Mouse (Mus musculus): ENCODE results near the gene Agbl3. TPM values are rescaled to one million over a fixed set of nuclear protein-coding genes. Genes with fewer than 3 reads are reported as not detected.

Agbl3 gene
- polyA plus RNA-seq, 2 experiments, result 3.0 to 4.0 TPM

DNA sequence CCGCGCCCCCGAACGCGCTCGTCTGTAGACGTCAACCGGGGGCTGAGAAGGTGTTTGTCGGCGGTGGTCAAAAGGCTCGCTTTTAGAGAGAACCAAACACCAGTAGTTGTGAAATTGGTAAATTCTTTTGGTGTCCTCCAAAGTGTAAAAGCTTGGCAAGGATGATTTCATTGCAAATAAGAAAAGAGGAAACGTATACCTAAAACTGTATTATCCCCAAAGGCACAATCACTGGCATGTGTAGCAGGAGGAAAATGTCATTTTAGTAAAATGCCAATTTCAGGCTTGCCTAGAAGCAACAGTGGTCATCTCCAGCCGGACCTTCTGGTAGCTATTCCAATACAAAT lies 684 bp downstream of the Agbl3 start:
- DNase-seq (ENCODE audit: low read depth in 3 of 3, low spot score in 3 of 3), result no peak
- peak overlapping the region; percentile 76 to 81 for H3K4me3 ChIP-seq (ENCODE audit: insufficient read depth in 1 of 2, low read depth in 2 of 2, low read length in 2 of 2)
- no peak for ATAC-seq (ENCODE audit: insufficient read depth)
- H3K27me3 ChIP-seq (ENCODE audit: control insufficient read depth, insufficient read depth, low read length), result no peaks in the 10 kb centered on the region
- H3K4me2 ChIP-seq (ENCODE audit: low read depth), result peak overlapping the region; percentile 69
- no peak for TF ChIP-seq EP300 (IDR thresholded peaks at IDR 0.05; ENCODE audit: low read depth)
- TF ChIP-seq CTCF (IDR thresholded peaks at IDR 0.05; ENCODE audit: low read depth), result no peak
- H3K9me3 ChIP-seq (ENCODE audit: control insufficient read depth, low read length), result no peaks in the 10 kb centered on the region
- no peaks in the 10 kb centered on the region for H3K36me3 ChIP-seq (replicated peaks; ENCODE audit: control insufficient read depth, insufficient read depth, low read depth)
- peak overlapping the region; percentile 88 for H3K9ac ChIP-seq (replicated peaks)
- peak overlapping the region; percentile 95 for H3K27ac ChIP-seq
- 2% methylated on average over 13 of the region's 13 CpGs for WGBS (ENCODE audit: insufficient replicate concordance)
- H3K4me1 ChIP-seq (replicated peaks; ENCODE audit: control insufficient read depth in 2 of 2, insufficient read depth in 2 of 2, low read length in 1 of 2), result peaks cover 4 to 6% of the 10 kb centered on the region in 2 experiments

DNA sequence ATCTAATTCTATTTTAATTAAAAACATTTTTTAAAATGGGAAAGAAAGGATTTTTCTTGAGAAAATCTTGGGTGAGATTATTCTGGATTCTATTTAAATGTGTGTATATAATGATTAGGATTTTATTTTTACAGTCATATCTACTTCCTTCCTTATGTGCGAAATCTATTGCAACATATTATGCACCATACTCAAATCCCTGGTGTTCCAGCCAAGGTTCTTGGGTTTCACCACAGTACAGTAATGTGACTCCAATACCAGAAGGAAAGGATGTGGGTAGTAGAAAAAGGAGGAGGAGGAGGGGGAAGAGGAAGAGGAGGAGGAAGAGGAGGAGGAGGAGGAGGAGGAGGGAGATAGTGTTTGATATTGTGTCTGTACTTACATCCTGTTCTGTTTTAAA lies 2.3 kb downstream of the Agbl3 start:
- Histone ChIP-seq H3K27ac (no peak overlapping the region), H3K4me3 (ENCODE audit: insufficient read depth in 1 of 2, low read depth in 2 of 2, low read length in 2 of 2) (no peak overlapping the region), H3K27me3 (ENCODE audit: control insufficient read depth, insufficient read depth, low read length) (no peaks in the 10 kb centered on the region), H3K4me2 (ENCODE audit: low read depth) (no peak overlapping the region), H3K36me3 (replicated peaks; ENCODE audit: control insufficient read depth, insufficient read depth, low read depth) (no peaks in the 10 kb centered on the region), H3K9me3 (ENCODE audit: control insufficient read depth, low read length) (no peaks in the 10 kb centered on the region), H3K4me1 (replicated peaks; ENCODE audit: control insufficient read depth in 2 of 2, insufficient read depth in 2 of 2, low read length in 1 of 2) (peaks cover 4 to 6% of the 10 kb centered on the region in 2 experiments), H3K9ac (replicated peaks) (no peak overlapping the region)
- no peak for DNase-seq (ENCODE audit: low read depth in 3 of 3, low spot score in 3 of 3)
- no peak for ATAC-seq (ENCODE audit: insufficient read depth)
- TF ChIP-seq EP300 (IDR thresholded peaks at IDR 0.05; ENCODE audit: low read depth) (no peak), CTCF (IDR thresholded peaks at IDR 0.05; ENCODE audit: low read depth) (no peak)
- WGBS (ENCODE audit: insufficient replicate concordance), result 84% methylated on average over 1 of the region's 1 CpGs

DNA sequence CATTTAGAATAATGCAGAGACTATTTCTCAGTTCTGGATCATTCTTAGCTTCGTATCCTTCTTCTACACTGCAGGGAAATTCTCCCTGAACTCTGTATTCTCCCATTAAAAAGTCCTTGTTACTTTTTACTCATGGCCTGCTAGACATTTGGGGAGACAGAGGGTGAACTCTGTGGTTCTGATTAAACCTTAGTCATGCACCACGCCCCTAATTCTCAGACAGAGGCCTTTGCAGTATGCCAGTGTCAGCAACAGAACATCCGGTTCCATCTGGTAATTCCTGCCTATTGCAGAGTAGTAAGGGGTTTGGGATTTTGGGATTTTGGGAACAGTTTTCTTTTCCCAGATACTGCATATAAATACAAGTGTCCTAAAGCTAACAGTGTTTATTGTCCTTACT lies 16.6 kb downstream of the Agbl3 start:
- Histone ChIP-seq H3K27ac (no peak overlapping the region), H3K9ac (replicated peaks) (no peak overlapping the region), H3K9me3 (ENCODE audit: control insufficient read depth, low read length) (no peaks in the 10 kb centered on the region), H3K4me2 (ENCODE audit: low read depth) (no peak overlapping the region), H3K4me3 (ENCODE audit: insufficient read depth in 1 of 2, low read depth in 2 of 2, low read length in 2 of 2) (no peak overlapping the region), H3K4me1 (replicated peaks; ENCODE audit: control insufficient read depth in 2 of 2, insufficient read depth in 2 of 2, low read length in 1 of 2) (peaks cover 0 to 4% of the 10 kb centered on the region in 2 experiments; a peak in 2 of 4 replicates), H3K36me3 (replicated peaks; ENCODE audit: control insufficient read depth, insufficient read depth, low read depth) (no peaks in the 10 kb centered on the region), H3K27me3 (ENCODE audit: control insufficient read depth, insufficient read depth, low read length) (no peaks in the 10 kb centered on the region)
- TF ChIP-seq CTCF (IDR thresholded peaks at IDR 0.05; ENCODE audit: low read depth) (no peak), EP300 (IDR thresholded peaks at IDR 0.05; ENCODE audit: low read depth) (no peak)
- WGBS (ENCODE audit: insufficient replicate concordance), result 56% methylated on average over 3 of the region's 3 CpGs
- ATAC-seq (ENCODE audit: insufficient read depth) (no peak), DNase-seq (ENCODE audit: low read depth in 3 of 3, low spot score in 3 of 3) (no peak)

DNA sequence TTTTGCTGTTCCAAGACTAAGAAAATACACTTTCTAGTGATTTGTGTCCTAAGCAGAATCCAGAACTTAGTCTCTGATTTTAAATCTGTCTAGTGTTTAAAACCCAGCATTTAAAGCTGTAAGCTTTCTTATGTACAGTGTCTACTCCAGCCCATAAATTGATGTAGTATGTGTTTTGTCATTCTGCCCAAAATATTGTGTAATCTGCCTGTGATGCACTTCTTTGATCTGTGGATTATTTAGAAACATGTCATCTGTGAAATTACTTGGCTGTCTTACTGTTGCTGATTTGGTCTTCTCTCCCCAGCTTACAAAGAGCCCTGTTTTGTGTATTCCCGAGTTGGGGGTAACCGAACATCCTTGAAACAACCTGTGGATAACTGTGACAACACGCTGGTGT lies 17.7 kb downstream of the Agbl3 start:
- H3K9me3 ChIP-seq (ENCODE audit: control insufficient read depth, low read length), result no peaks in the 10 kb centered on the region
- no peak overlapping the region for H3K27ac ChIP-seq
- no peak overlapping the region for H3K4me2 ChIP-seq (ENCODE audit: low read depth)
- WGBS (ENCODE audit: insufficient replicate concordance), result 68% methylated on average over 3 of the region's 3 CpGs
- no peak overlapping the region for H3K4me3 ChIP-seq (ENCODE audit: insufficient read depth in 1 of 2, low read depth in 2 of 2, low read length in 2 of 2)
- no peak for ATAC-seq (ENCODE audit: insufficient read depth)
- DNase-seq (ENCODE audit: low read depth in 3 of 3, low spot score in 3 of 3), result no peak
- H3K27me3 ChIP-seq (ENCODE audit: control insufficient read depth, insufficient read depth, low read length), result no peaks in the 10 kb centered on the region
- H3K9ac ChIP-seq (replicated peaks), result no peak overlapping the region
- no peak for TF ChIP-seq EP300 (IDR thresholded peaks at IDR 0.05; ENCODE audit: low read depth)
- TF ChIP-seq CTCF (IDR thresholded peaks at IDR 0.05; ENCODE audit: low read depth), result no peak
- peaks cover 0 to 4% of the 10 kb centered on the region in 2 experiments; a peak in 2 of 4 replicates for H3K4me1 ChIP-seq (replicated peaks; ENCODE audit: control insufficient read depth in 2 of 2, insufficient read depth in 2 of 2, low read length in 1 of 2)
- H3K36me3 ChIP-seq (replicated peaks; ENCODE audit: control insufficient read depth, insufficient read depth, low read depth), result no peaks in the 10 kb centered on the region

DNA sequence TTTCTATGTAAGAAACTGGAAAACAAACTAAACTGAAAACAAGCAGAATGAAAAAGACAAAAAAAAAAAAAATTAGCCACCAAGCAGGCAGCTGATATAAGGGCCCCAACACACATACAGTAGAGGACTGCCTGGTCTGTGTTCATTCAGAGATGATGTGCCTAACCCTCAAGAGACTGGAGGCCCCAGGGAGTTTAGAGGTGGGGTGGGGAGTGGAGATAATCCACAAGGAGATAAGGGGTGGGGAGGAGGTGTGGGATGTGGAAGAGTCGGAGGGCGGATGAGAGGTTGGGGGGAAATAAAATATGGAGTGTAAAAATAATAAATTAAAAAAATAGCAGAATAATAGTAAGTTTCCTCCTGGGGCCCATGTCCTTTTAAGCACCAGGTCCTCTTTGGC lies 25.4 kb downstream of the Agbl3 start:
- Histone ChIP-seq H3K27ac (peak overlapping the region; percentile 57), H3K4me2 (ENCODE audit: low read depth) (peak overlapping the region; percentile 28), H3K36me3 (replicated peaks; ENCODE audit: control insufficient read depth, insufficient read depth, low read depth) (no peaks in the 10 kb centered on the region), H3K9ac (replicated peaks) (no peak overlapping the region), H3K4me1 (replicated peaks; ENCODE audit: control insufficient read depth in 2 of 2, insufficient read depth in 2 of 2, low read length in 1 of 2) (peaks cover 17 to 19% of the 10 kb centered on the region in 2 experiments), H3K4me3 (ENCODE audit: insufficient read depth in 1 of 2, low read depth in 2 of 2, low read length in 2 of 2) (no peak overlapping the region), H3K27me3 (ENCODE audit: control insufficient read depth, insufficient read depth, low read length) (no peaks in the 10 kb centered on the region), H3K9me3 (ENCODE audit: control insufficient read depth, low read length) (no peaks in the 10 kb centered on the region)
- WGBS (ENCODE audit: insufficient replicate concordance), result 29% methylated on average over 2 of the region's 2 CpGs
- TF ChIP-seq EP300 (IDR thresholded peaks at IDR 0.05; ENCODE audit: low read depth) (peak; percentile 44; the same call in 1 of the 2 replicates), CTCF (IDR thresholded peaks at IDR 0.05; ENCODE audit: low read depth) (no peak)
- peak in 2 of 3 experiments; percentile 17 to 37 for DNase-seq (ENCODE audit: low read depth in 3 of 3, low spot score in 3 of 3)
- ATAC-seq (ENCODE audit: insufficient read depth), result peak; percentile 96

Data from liver, embryonic 14.5 days (tissue).